Mouse (Mus musculus): ENCODE data around the gene Enox2.
"Not testable (repeated sequence)": the region's sequence is repeated elsewhere in the genome, so short reads cannot be mapped to it uniquely, and the experiment has no call there.

Enox2 gene

GRCm38 (mm10) chrX:49196386-49196785, 91.7 kb downstream of the Enox2 start:
- H3K4me1 ChIP-seq (replicated peaks; ENCODE audit: low read depth, low read length), result 0 out of 2 replicates have a peak, but pooled peaks cover 3% of the 10 kb centered on the region
- no peak overlapping the region for H3K4me3 ChIP-seq (replicated peaks; ENCODE audit: low read length)
- no peaks in the 10 kb centered on the region for H3K27me3 ChIP-seq (ENCODE audit: insufficient read depth, low read length)
- no peak for TF ChIP-seq NANOG (IDR thresholded peaks at IDR 0.05; ENCODE audit: borderline replicate concordance, low read length)
- no peak for TF ChIP-seq CTCF (conservative IDR thresholded peaks at IDR 0.05; ENCODE audit: low read length)
- TF ChIP-seq POU5F1 (IDR thresholded peaks at IDR 0.05; ENCODE audit: borderline replicate concordance, low read length), result no peak
- H3K9me3 ChIP-seq (ENCODE audit: low read length), result no peaks in the 10 kb centered on the region
- no peaks in the 10 kb centered on the region for H3K36me3 ChIP-seq (ENCODE audit: insufficient read depth, low read length)

GRCm38 (mm10) chrX:49181136-49181535, 106.9 kb downstream of the Enox2 start:
- Histone ChIP-seq H3K36me3 (ENCODE audit: insufficient read depth, low read length) (no peaks in the 10 kb centered on the region), H3K27me3 (ENCODE audit: insufficient read depth, low read length) (no peaks in the 10 kb centered on the region), H3K9me3 (ENCODE audit: low read length) (no peaks in the 10 kb centered on the region), H3K4me1 (replicated peaks; ENCODE audit: low read depth, low read length) (no peaks in the 10 kb centered on the region), H3K4me3 (replicated peaks; ENCODE audit: low read length) (no peak overlapping the region)
- TF ChIP-seq NANOG (IDR thresholded peaks at IDR 0.05; ENCODE audit: borderline replicate concordance, low read length) (no peak), CTCF (conservative IDR thresholded peaks at IDR 0.05; ENCODE audit: low read length) (no peak), POU5F1 (IDR thresholded peaks at IDR 0.05; ENCODE audit: borderline replicate concordance, low read length) (no peak)

GRCm38 (mm10) chrX:49178670-49179069, 109.4 kb downstream of the Enox2 start:
- Histone ChIP-seq H3K4me1 (replicated peaks; ENCODE audit: low read depth, low read length) (no peaks in the 10 kb centered on the region), H3K36me3 (ENCODE audit: insufficient read depth, low read length) (no peaks in the 10 kb centered on the region), H3K27me3 (ENCODE audit: insufficient read depth, low read length) (no peaks in the 10 kb centered on the region), H3K4me3 (replicated peaks; ENCODE audit: low read length) (no peak overlapping the region), H3K9me3 (ENCODE audit: low read length) (no peaks in the 10 kb centered on the region)
- TF ChIP-seq POU5F1 (IDR thresholded peaks at IDR 0.05; ENCODE audit: borderline replicate concordance, low read length) (no peak), NANOG (IDR thresholded peaks at IDR 0.05; ENCODE audit: borderline replicate concordance, low read length) (no peak), CTCF (conservative IDR thresholded peaks at IDR 0.05; ENCODE audit: low read length) (no peak)

- no peaks in the 10 kb centered on the region for H3K36me3 ChIP-seq (ENCODE audit: insufficient read depth, low read length)
- H3K4me1 ChIP-seq (replicated peaks; ENCODE audit: low read depth, low read length), result no peaks in the 10 kb centered on the region
- no peak overlapping the region for H3K4me3 ChIP-seq (replicated peaks; ENCODE audit: low read length)
- no peaks in the 10 kb centered on the region for H3K27me3 ChIP-seq (ENCODE audit: insufficient read depth, low read length)
- H3K9me3 ChIP-seq (ENCODE audit: low read length), result no peaks in the 10 kb centered on the region
- no peak for TF ChIP-seq POU5F1 (IDR thresholded peaks at IDR 0.05; ENCODE audit: borderline replicate concordance, low read length)
- TF ChIP-seq NANOG (IDR thresholded peaks at IDR 0.05; ENCODE audit: borderline replicate concordance, low read length), result no peak
- no peak for TF ChIP-seq CTCF (conservative IDR thresholded peaks at IDR 0.05; ENCODE audit: low read length)
These were observed 133.8 kb downstream of the Enox2 start for GRCm38 (mm10) chrX:49154280-49154679.

GRCm38 (mm10) chrX:49124774-49125429, 163.2 kb downstream of the Enox2 start:
- H3K4me3 ChIP-seq (replicated peaks; ENCODE audit: low read length), result no peak overlapping the region
- H3K4me1 ChIP-seq (replicated peaks; ENCODE audit: low read depth, low read length), result peaks cover 8% of the 10 kb centered on the region; the same call in 1 of the 2 replicates
- TF ChIP-seq NANOG (IDR thresholded peaks at IDR 0.05; ENCODE audit: borderline replicate concordance, low read length) (peak; percentile 72; the same call in 1 of the 2 replicates), CTCF (conservative IDR thresholded peaks at IDR 0.05; ENCODE audit: low read length) (no peak)
- no peaks in the 10 kb centered on the region for H3K36me3 ChIP-seq (ENCODE audit: insufficient read depth, low read length)
- H3K27me3 ChIP-seq (ENCODE audit: insufficient read depth, low read length), result no peaks in the 10 kb centered on the region
- H3K9me3 ChIP-seq (ENCODE audit: low read length), result no peaks in the 10 kb centered on the region

- TF ChIP-seq POU5F1 (IDR thresholded peaks at IDR 0.05; ENCODE audit: borderline replicate concordance, low read length) (no peak), CTCF (conservative IDR thresholded peaks at IDR 0.05; ENCODE audit: low read length) (no peak), NANOG (IDR thresholded peaks at IDR 0.05; ENCODE audit: borderline replicate concordance, low read length) (no peak)
- H3K4me1 ChIP-seq (replicated peaks; ENCODE audit: low read depth, low read length), result peaks cover 7% of the 10 kb centered on the region; the same call in 1 of the 2 replicates
These were observed 171.6 kb downstream of the Enox2 start for GRCm38 (mm10) chrX:49116465-49116864.

GRCm38 (mm10) chrX:49112412-49112811, 175.6 kb downstream of the Enox2 start:
- H3K27me3 ChIP-seq (ENCODE audit: insufficient read depth, low read length), result no peaks in the 10 kb centered on the region
- H3K4me3 ChIP-seq (replicated peaks; ENCODE audit: low read length), result no peak overlapping the region
- H3K9me3 ChIP-seq (ENCODE audit: low read length), result no peaks in the 10 kb centered on the region
- TF ChIP-seq NANOG (IDR thresholded peaks at IDR 0.05; ENCODE audit: borderline replicate concordance, low read length) (peak; percentile 54; the same call in 1 of the 2 replicates), POU5F1 (IDR thresholded peaks at IDR 0.05; ENCODE audit: borderline replicate concordance, low read length) (no peak), CTCF (conservative IDR thresholded peaks at IDR 0.05; ENCODE audit: low read length) (no peak)
- peaks cover 9% of the 10 kb centered on the region; the same call in 1 of the 2 replicates for H3K4me1 ChIP-seq (replicated peaks; ENCODE audit: low read depth, low read length)
- no peaks in the 10 kb centered on the region for H3K36me3 ChIP-seq (ENCODE audit: insufficient read depth, low read length)

More at GRCm38 (mm10) chrX:49116465-49116864, 171.6 kb downstream of the Enox2 start:
- Histone ChIP-seq H3K4me3 (replicated peaks; ENCODE audit: low read length) (no peak overlapping the region), H3K36me3 (ENCODE audit: insufficient read depth, low read length) (no peaks in the 10 kb centered on the region), H3K9me3 (ENCODE audit: low read length) (no peaks in the 10 kb centered on the region), H3K27me3 (ENCODE audit: insufficient read depth, low read length) (no peaks in the 10 kb centered on the region)

GRCm38 (mm10) chrX:49100542-49100941, 187.5 kb downstream of the Enox2 start:
- not testable (repeated sequence) for H3K4me1 ChIP-seq (replicated peaks; ENCODE audit: low read depth, low read length); H3K27me3 ChIP-seq (ENCODE audit: insufficient read depth, low read length); H3K36me3 ChIP-seq (ENCODE audit: insufficient read depth, low read length); H3K4me3 ChIP-seq (replicated peaks; ENCODE audit: low read length); H3K9me3 ChIP-seq (ENCODE audit: low read length)

GRCm38 (mm10) chrX:49096249-49096648, 191.8 kb downstream of the Enox2 start:
- no peaks in the 10 kb centered on the region for H3K36me3 ChIP-seq (ENCODE audit: insufficient read depth, low read length)
- no peaks in the 10 kb centered on the region for H3K9me3 ChIP-seq (ENCODE audit: low read length)
- H3K27me3 ChIP-seq (ENCODE audit: insufficient read depth, low read length), result no peaks in the 10 kb centered on the region
- H3K4me1 ChIP-seq (replicated peaks; ENCODE audit: low read depth, low read length), result no peaks in the 10 kb centered on the region
- TF ChIP-seq CTCF (conservative IDR thresholded peaks at IDR 0.05; ENCODE audit: low read length) (no peak), NANOG (IDR thresholded peaks at IDR 0.05; ENCODE audit: borderline replicate concordance, low read length) (no peak), POU5F1 (IDR thresholded peaks at IDR 0.05; ENCODE audit: borderline replicate concordance, low read length) (no peak)
- H3K4me3 ChIP-seq (replicated peaks; ENCODE audit: low read length), result no peak overlapping the region
